Mouse (Mus musculus) bone marrow, adult 2 months (tissue): ENCODE data around the gene Reps1.

Experiments used
- CTCF ChIP-seq: fragments of 200-500 bp; IDR thresholded peaks from 2 replicates; pipeline ENCODE4 v1.5.1; 2011; ENCODE audit warnings: low read length, control low read depth; ENCODE audit not compliant: control insufficient read depth, insufficient read depth
- POLR2A ChIP-seq: fragments of 200-500 bp; IDR thresholded peaks from 2 replicates; pipeline ENCODE4 v1.6.1; 2011; ENCODE audit warnings: low read depth, mild to moderate bottlenecking, control low read depth, low read length, borderline replicate concordance; ENCODE audit not compliant: control insufficient read depth

DNA sequence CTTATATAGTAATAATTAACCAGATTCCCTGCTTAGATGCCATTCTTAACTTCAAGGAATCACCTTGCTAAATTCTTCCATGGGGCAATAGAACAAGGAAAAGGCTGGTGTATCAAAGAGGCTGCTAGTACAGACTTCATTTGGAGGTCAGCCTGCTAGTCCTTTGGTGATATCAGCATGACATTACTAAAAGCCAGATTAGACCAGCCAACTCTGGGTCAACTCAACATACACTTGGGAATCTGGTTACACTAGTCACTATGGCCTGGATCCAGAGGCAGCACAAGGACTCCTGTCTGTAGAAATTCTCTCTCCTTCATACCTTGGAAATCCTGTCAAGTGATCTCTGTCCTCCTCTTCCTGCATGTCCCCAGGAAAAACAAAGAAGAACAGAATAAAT, 9.3 kb upstream of the Reps1 start:
- no peak for TF ChIP-seq POLR2A
- no peak for TF ChIP-seq CTCF
